Mouse (Mus musculus) testis, adult 2 months (tissue): ENCODE measurements at regions not wholly inside any gene's neighbourhood (a gene's known extent, or its start where the extent isn't known, plus 50 kb on each side); places are given as distances from the start of the nearest gene placed in this dataset.

Source experiments
- CTCF ChIP-seq: fragments of 200-500 bp; IDR thresholded peaks from 2 replicates; pipeline ENCODE4 v1.5.1; 2012; ENCODE audit warnings: low read depth, mild to moderate bottlenecking, inconsistent platforms, low read length, moderate library complexity; ENCODE audit not compliant: control insufficient read depth, insufficient read depth, insufficient replicate concordance
- POLR2A ChIP-seq: fragments of 200-500 bp; IDR thresholded peaks from 2 replicates; pipeline ENCODE4 v1.6.1; 2012; ENCODE audit warnings: low read depth, mild to moderate bottlenecking, inconsistent platforms, low read length, moderate library complexity; ENCODE audit not compliant: control insufficient read depth

DNA sequence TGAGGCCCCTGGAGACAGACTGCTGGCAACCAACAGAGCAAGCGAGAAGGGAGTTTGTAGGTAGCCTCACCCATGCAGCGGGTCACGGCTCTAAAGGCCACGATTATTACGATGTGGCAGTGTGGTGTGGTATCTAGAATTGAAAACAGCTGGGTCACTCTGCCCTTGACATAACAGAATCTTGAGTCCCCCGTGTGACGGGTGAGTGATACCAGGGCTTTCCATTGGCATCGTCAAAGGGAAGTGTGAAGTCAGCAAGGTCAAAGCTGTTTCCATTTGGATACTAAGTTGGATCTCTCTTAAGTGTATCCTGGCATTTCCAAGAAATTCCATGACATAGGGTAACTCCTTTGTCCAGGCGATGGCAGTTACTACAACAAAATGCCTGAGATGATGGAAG is 106.7 kb upstream of the Osmr start:
- no peak for TF ChIP-seq POLR2A
- TF ChIP-seq CTCF, result no peak
